Mouse (Mus musculus) forebrain, embryonic 14.5 days (tissue): Measurements from ENCODE around the gene Afp. TPM values are rescaled to one million over a fixed set of nuclear protein-coding genes. Genes with fewer than 3 reads are reported as not detected.

Experiments used
- ATAC-seq: fragments of 200-750 bp; cut with Nextera tagmentation; 2 replicates; pipeline ENCODE4 v1.8.0; 2017; ENCODE audit warnings: mild to moderate bottlenecking, moderate library complexity
- DNase-seq: peaks from one replicate; pipeline ENCODE4 v3.0.0-alpha.2; 2015; ENCODE audit warnings: low spot score
- H3K27ac ChIP-seq: fragments of 300-500 bp; sonication (generic); 2 replicates; pipeline ENCODE4 v1.5.1; 2014; ENCODE audit warnings: low read depth, mild to moderate bottlenecking, control low read depth, low read length, moderate library complexity
- H3K27me3 ChIP-seq: fragments of 300-500 bp; sonication (generic); replicated peaks from 2 replicates; pipeline ENCODE4 v1.6.1; 2014; ENCODE audit warnings: low read length, control low read depth, mixed read lengths; ENCODE audit not compliant: control insufficient read depth, insufficient read depth
- H3K36me3 ChIP-seq: fragments of 300-500 bp; sonication (generic); 2 replicates; pipeline ENCODE4 v1.6.1; 2014; ENCODE audit warnings: low read length, control low read depth; ENCODE audit not compliant: control insufficient read depth, insufficient read depth
- H3K4me1 ChIP-seq: fragments of 300-500 bp; sonication (generic); 2 replicates; pipeline ENCODE4 v1.6.1; 2014; ENCODE audit warnings: antibody characterized with exemption, low read length, control low read depth; ENCODE audit not compliant: control insufficient read depth, insufficient read depth
- H3K4me2 ChIP-seq: fragments of 300-500 bp; sonication (generic); 2 replicates; pipeline ENCODE4 v1.6.1; 2014; ENCODE audit warnings: mild to moderate bottlenecking, control low read depth, low read length
- H3K4me3 ChIP-seq: fragments of 300-500 bp; sonication (generic); 2 replicates; pipeline ENCODE4 v1.5.1; 2014; ENCODE audit warnings: low read depth, low read length, control low read depth
- H3K9ac ChIP-seq: fragments of 300-500 bp; sonication (generic); 2 replicates; pipeline ENCODE4 v1.6.1; 2014; ENCODE audit warnings: mild to moderate bottlenecking, low read length, control low read depth, moderate library complexity
- H3K9me3 ChIP-seq: fragments of 300-500 bp; sonication (generic); replicated peaks from 2 replicates; pipeline ENCODE4 v1.6.1; 2016; ENCODE audit warnings: low read length, control low read depth, mixed read lengths; ENCODE audit not compliant: control insufficient read depth
- WGBS: fragments of 180-500 bp; shearing (Covaris S2); extraction: QIAGEN DNeasy Blood & Tissue Kit; methylation state at CpG from one replicate; pipeline ENCODE4 v1.1.7; 2014; 5-methylcytosine and 5-hydroxymethylcytosine counted together
- polyA plus RNA-seq: library from polyadenylated mRNA; unstranded; fragments of >200 nt; fragmentation: Nextera tagmentation; extraction: Ambion mirVana; gene quantifications from 2 replicates; pipeline ENCODE4 v1.2.1, GENCODE M21; 2014

Afp gene
- 0.23 TPM in 1 of 2 replicates, not detected in the other for polyA plus RNA-seq

- Histone ChIP-seq H3K9me3 (no peaks in the 10 kb centered on the region), H3K4me2 (no peak within 1 kb of the TSS), H3K4me1 (no peaks in the 10 kb centered on the region), H3K4me3 (no peak within 1 kb of the TSS), H3K36me3 (no peaks in the 10 kb centered on the region), H3K27ac (no peak within 1 kb of the TSS), H3K27me3 (no peaks in the 10 kb centered on the region), H3K9ac (no peak within 1 kb of the TSS)
- 93% methylated on average over 7 of the region's 7 CpGs for WGBS
- ATAC-seq (no peak), DNase-seq (no peak)
Observed at GRCm38 (mm10) chr5:90490518-90490917, at the start of gene Afp. Gene Afp, plus strand, starts transcription at chr5:90490737.

GRCm38 (mm10) chr5:90447577-90447976 is 43.0 kb upstream of the Afp start:
- H3K4me2 ChIP-seq, result no peak overlapping the region
- H3K4me3 ChIP-seq, result no peak overlapping the region
- no peaks in the 10 kb centered on the region for H3K4me1 ChIP-seq
- H3K9me3 ChIP-seq, result no peaks in the 10 kb centered on the region
- no peak overlapping the region for H3K9ac ChIP-seq
- no peaks in the 10 kb centered on the region for H3K36me3 ChIP-seq
- DNase-seq, result no peak
- no peak for ATAC-seq
- H3K27me3 ChIP-seq, result no peaks in the 10 kb centered on the region
- 90% methylated on average over 3 of the region's 3 CpGs for WGBS
- H3K27ac ChIP-seq, result no peak overlapping the region

- Histone ChIP-seq H3K27me3 (no peaks in the 10 kb centered on the region), H3K4me3 (no peak overlapping the region), H3K9me3 (no peaks in the 10 kb centered on the region), H3K9ac (no peak overlapping the region), H3K27ac (no peak overlapping the region), H3K4me2 (no peak overlapping the region), H3K4me1 (no peaks in the 10 kb centered on the region), H3K36me3 (no peaks in the 10 kb centered on the region)
- ATAC-seq (no peak), DNase-seq (no peak)
- WGBS, result 85% methylated on average over 5 of the region's 5 CpGs
Observed at GRCm38 (mm10) chr5:90449961-90450360, 40.6 kb upstream of the Afp start.

GRCm38 (mm10) chr5:90452711-90453110 is 37.8 kb upstream of the Afp start:
- Histone ChIP-seq H3K4me3 (no peak overlapping the region), H3K9me3 (no peaks in the 10 kb centered on the region), H3K36me3 (no peaks in the 10 kb centered on the region), H3K4me1 (no peaks in the 10 kb centered on the region), H3K27me3 (no peaks in the 10 kb centered on the region), H3K27ac (no peak overlapping the region), H3K9ac (no peak overlapping the region), H3K4me2 (no peak overlapping the region)
- WGBS, result 92% methylated on average over 4 of the region's 4 CpGs
- no peak for DNase-seq
- no peak for ATAC-seq

GRCm38 (mm10) chr5:90457241-90457640 is 33.3 kb upstream of the Afp start:
- H3K9me3 ChIP-seq, result no peaks in the 10 kb centered on the region
- H3K4me3 ChIP-seq, result no peak overlapping the region
- no peaks in the 10 kb centered on the region for H3K36me3 ChIP-seq
- H3K4me1 ChIP-seq, result no peaks in the 10 kb centered on the region
- 76% methylated on average over 1 of the region's 1 CpGs for WGBS
- no peak for ATAC-seq
- H3K27me3 ChIP-seq, result no peaks in the 10 kb centered on the region
- DNase-seq, result no peak
- H3K27ac ChIP-seq, result no peak overlapping the region
- H3K9ac ChIP-seq, result no peak overlapping the region
- H3K4me2 ChIP-seq, result no peak overlapping the region

- H3K4me1 ChIP-seq, result no peaks in the 10 kb centered on the region
- no peaks in the 10 kb centered on the region for H3K9me3 ChIP-seq
- H3K9ac ChIP-seq, result no peak overlapping the region
- no peaks in the 10 kb centered on the region for H3K27me3 ChIP-seq
- ATAC-seq, result no peak
- 76% methylated on average over 5 of the region's 5 CpGs for WGBS
- H3K27ac ChIP-seq, result no peak overlapping the region
- no peak overlapping the region for H3K4me3 ChIP-seq
- DNase-seq, result no peak
- no peak overlapping the region for H3K4me2 ChIP-seq
- no peaks in the 10 kb centered on the region for H3K36me3 ChIP-seq
Observed at GRCm38 (mm10) chr5:90458727-90459126, 31.8 kb upstream of the Afp start.

GRCm38 (mm10) chr5:90460619-90461018 is 29.9 kb upstream of the Afp start, which contains the start of gene Alb:
Gene Alb, plus strand, starts transcription at chr5:90460897.
- H3K9me3 ChIP-seq, result no peaks in the 10 kb centered on the region
- H3K9ac ChIP-seq, result no peak within 1 kb of the TSS
- WGBS, result 95% methylated on average over 8 of the region's 8 CpGs
- no peak for ATAC-seq
- H3K4me1 ChIP-seq, result no peaks in the 10 kb centered on the region
- DNase-seq, result peak; percentile 2
- H3K36me3 ChIP-seq, result no peaks in the 10 kb centered on the region
- no peaks in the 10 kb centered on the region for H3K27me3 ChIP-seq
- no peak within 1 kb of the TSS for H3K4me3 ChIP-seq
- H3K4me2 ChIP-seq, result no peak within 1 kb of the TSS
- no peak within 1 kb of the TSS for H3K27ac ChIP-seq

- no peaks in the 10 kb centered on the region for H3K9me3 ChIP-seq
- no peak overlapping the region for H3K4me3 ChIP-seq
- H3K27ac ChIP-seq, result no peak overlapping the region
- no peak overlapping the region for H3K9ac ChIP-seq
- no peak for DNase-seq
- H3K4me2 ChIP-seq, result no peak overlapping the region
- no peak for ATAC-seq
- no peaks in the 10 kb centered on the region for H3K27me3 ChIP-seq
- no peaks in the 10 kb centered on the region for H3K36me3 ChIP-seq
- 81% methylated on average over 4 of the region's 4 CpGs for WGBS
- no peaks in the 10 kb centered on the region for H3K4me1 ChIP-seq
Observed at GRCm38 (mm10) chr5:90466806-90467205, 23.7 kb upstream of the Afp start.

- no peaks in the 10 kb centered on the region for H3K36me3 ChIP-seq
- H3K27ac ChIP-seq, result no peak overlapping the region
- no peaks in the 10 kb centered on the region for H3K9me3 ChIP-seq
- no peak for ATAC-seq
- no peak overlapping the region for H3K4me3 ChIP-seq
- H3K4me2 ChIP-seq, result no peak overlapping the region
- H3K9ac ChIP-seq, result no peak overlapping the region
- DNase-seq, result peak; percentile 2
- no peaks in the 10 kb centered on the region for H3K27me3 ChIP-seq
- WGBS, result 45% methylated on average over 6 of the region's 6 CpGs
- H3K4me1 ChIP-seq, result no peaks in the 10 kb centered on the region
Observed at GRCm38 (mm10) chr5:90467245-90467644, 23.3 kb upstream of the Afp start.
